Mouse (Mus musculus) liver, embryonic 14.5 days (tissue): ENCODE measurements at regions not wholly inside any gene's neighbourhood (a gene's known extent, or its start where the extent isn't known, plus 50 kb on each side); places are given as distances from the start of the nearest gene placed in this dataset.

ENCODE experiments used
- CTCF ChIP-seq: IDR thresholded peaks from 2 replicates; pipeline ENCODE4 v1.5.1; 2016; ENCODE audit warnings: antibody characterized with exemption, low read depth, control low read depth
- EP300 ChIP-seq: IDR thresholded peaks from 2 replicates; pipeline ENCODE4 v1.6.1; 2016; ENCODE audit warnings: antibody characterized with exemption, low read depth

- no peak for TF ChIP-seq CTCF
- TF ChIP-seq EP300 = no peak
Measured at GRCm38 (mm10) chr7:72543946-72544345, 237.5 kb upstream of the Mctp2 start.
